Mouse (Mus musculus) hindbrain, embryonic 13.5 days (tissue): Measurements from ENCODE around the gene Asb6. TPM values are rescaled to one million over a fixed set of nuclear protein-coding genes. Genes with fewer than 3 reads are reported as not detected.

Experiments used
- ATAC-seq: fragments of 200-750 bp; cut with Nextera tagmentation; 2 replicates; pipeline ENCODE4 v1.8.0; 2017; ENCODE audit warnings: moderate TSS enrichment; ENCODE audit not compliant: low FRiP score
- H3K27ac ChIP-seq: fragments of 300-500 bp; sonication (generic); 2 replicates; pipeline ENCODE4 v1.5.1; 2015; ENCODE audit warnings: inconsistent platforms, mild to moderate bottlenecking, moderate library complexity
- H3K27me3 ChIP-seq: fragments of 300-500 bp; sonication (generic); 2 replicates; pipeline ENCODE4 v1.6.1; 2015; ENCODE audit warnings: mild to moderate bottlenecking, inconsistent platforms
- H3K36me3 ChIP-seq: fragments of 300-500 bp; sonication (generic); 2 replicates; pipeline ENCODE4 v1.6.1; 2015; ENCODE audit warnings: mild to moderate bottlenecking, inconsistent platforms
- H3K4me1 ChIP-seq: fragments of 300-500 bp; sonication (generic); replicated peaks from 2 replicates; pipeline ENCODE4 v1.6.1; 2015; ENCODE audit warnings: inconsistent platforms
- H3K4me2 ChIP-seq: fragments of 300-500 bp; sonication (generic); 2 replicates; pipeline ENCODE4 v1.6.1; 2015; ENCODE audit warnings: inconsistent platforms, mild to moderate bottlenecking, moderate library complexity
- H3K4me3 ChIP-seq: fragments of 300-500 bp; sonication (generic); 2 replicates; pipeline ENCODE4 v1.5.1; 2015; ENCODE audit warnings: mild to moderate bottlenecking, inconsistent platforms
- H3K9ac ChIP-seq: fragments of 300-500 bp; sonication (generic); 2 replicates; pipeline ENCODE4 v1.6.1; 2015; ENCODE audit warnings: mild to moderate bottlenecking, inconsistent platforms
- H3K9me3 ChIP-seq: fragments of 300-500 bp; sonication (generic); 2 replicates; pipeline ENCODE4 v1.6.1; 2016; ENCODE audit warnings: inconsistent platforms
- WGBS: fragments of 180-500 bp; shearing (Covaris S2); methylation state at CpG from one replicate; pipeline ENCODE4 v1.1.7; 2015; 5-methylcytosine and 5-hydroxymethylcytosine counted together
- polyA plus RNA-seq: library from polyadenylated mRNA; unstranded; fragments of >200 nt; fragmentation: Nextera tagmentation; extraction: Ambion mirVana; gene quantifications from 2 replicates; pipeline ENCODE4 v1.2.1, GENCODE M21; 2015

The Asb6 gene
- 38.3 and 41.0 TPM in 2 replicates for polyA plus RNA-seq

DNA sequence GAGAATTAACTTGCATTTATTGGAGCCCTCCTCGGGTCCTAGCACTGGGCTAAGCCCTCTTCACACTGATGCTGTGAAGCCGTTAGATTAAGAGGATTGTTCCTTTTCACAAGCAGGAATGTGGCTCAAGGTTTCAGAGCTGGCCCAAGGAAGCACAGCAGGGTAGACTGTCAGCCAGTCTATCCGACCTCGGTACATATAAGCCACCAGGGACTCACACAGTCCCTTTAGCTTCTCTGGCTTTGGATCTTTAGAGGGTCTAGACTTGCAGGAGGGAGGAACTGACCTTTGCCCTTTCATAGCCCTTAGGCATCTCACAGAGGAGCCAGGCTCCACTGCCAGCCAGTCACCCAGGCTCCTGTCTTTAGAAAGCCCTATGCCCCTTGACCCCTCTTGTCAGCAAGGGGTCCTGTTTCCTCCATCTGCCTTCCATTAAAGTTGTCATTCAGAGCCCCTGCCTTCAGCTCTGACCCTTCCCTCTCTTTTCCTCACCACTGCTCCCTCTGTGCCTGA, at the start of gene Asb6:
Gene Asb6 (minus strand): TSS at position 51 of the 513 bp plus-strand sequence.
- Histone ChIP-seq H3K9ac (no peak within 1 kb of the TSS; the same call in 1 of the 2 replicates), H3K4me1 (peaks cover 30% of the 10 kb centered on the region), H3K27me3 (no peaks in the 10 kb centered on the region), H3K4me3 (no peak within 1 kb of the TSS), H3K36me3 (peaks cover 16% of the 10 kb centered on the region), H3K9me3 (no peaks in the 10 kb centered on the region), H3K4me2 (no peak within 1 kb of the TSS), H3K27ac (no peak within 1 kb of the TSS)
- WGBS: 20% methylated on average over 4 of the region's 4 CpGs
- ATAC-seq: no peak

DNA sequence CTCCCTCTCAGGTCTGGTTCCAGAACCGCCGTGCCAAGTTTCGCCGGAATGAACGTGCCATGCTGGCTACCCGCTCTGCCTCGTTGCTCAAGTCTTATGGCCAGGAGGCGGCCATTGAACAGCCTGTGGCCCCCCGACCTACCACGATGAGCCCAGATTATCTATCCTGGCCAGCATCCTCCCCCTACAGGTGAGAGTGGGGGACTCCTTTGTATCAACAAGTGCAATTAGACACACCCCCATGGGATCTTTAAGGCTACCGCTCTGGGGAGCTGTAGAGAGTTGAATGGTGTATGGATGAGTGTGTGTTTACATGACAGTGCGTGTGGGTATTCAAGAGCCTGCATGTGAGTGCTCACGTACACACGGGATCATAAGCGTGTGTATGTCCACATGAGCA, 49.3 kb upstream of the Asb6 start:
- H3K4me3 ChIP-seq: no peak overlapping the region
- no peaks in the 10 kb centered on the region for H3K9me3 ChIP-seq
- no peaks in the 10 kb centered on the region for H3K27me3 ChIP-seq
- H3K9ac ChIP-seq: no peak overlapping the region
- H3K36me3 ChIP-seq: no peaks in the 10 kb centered on the region
- no peak overlapping the region for H3K27ac ChIP-seq
- no peak for ATAC-seq
- H3K4me2 ChIP-seq: no peak overlapping the region
- WGBS: 90% methylated on average over 15 of the region's 15 CpGs
- H3K4me1 ChIP-seq: peaks cover 7% of the 10 kb centered on the region; the same call in 1 of the 2 replicates

DNA sequence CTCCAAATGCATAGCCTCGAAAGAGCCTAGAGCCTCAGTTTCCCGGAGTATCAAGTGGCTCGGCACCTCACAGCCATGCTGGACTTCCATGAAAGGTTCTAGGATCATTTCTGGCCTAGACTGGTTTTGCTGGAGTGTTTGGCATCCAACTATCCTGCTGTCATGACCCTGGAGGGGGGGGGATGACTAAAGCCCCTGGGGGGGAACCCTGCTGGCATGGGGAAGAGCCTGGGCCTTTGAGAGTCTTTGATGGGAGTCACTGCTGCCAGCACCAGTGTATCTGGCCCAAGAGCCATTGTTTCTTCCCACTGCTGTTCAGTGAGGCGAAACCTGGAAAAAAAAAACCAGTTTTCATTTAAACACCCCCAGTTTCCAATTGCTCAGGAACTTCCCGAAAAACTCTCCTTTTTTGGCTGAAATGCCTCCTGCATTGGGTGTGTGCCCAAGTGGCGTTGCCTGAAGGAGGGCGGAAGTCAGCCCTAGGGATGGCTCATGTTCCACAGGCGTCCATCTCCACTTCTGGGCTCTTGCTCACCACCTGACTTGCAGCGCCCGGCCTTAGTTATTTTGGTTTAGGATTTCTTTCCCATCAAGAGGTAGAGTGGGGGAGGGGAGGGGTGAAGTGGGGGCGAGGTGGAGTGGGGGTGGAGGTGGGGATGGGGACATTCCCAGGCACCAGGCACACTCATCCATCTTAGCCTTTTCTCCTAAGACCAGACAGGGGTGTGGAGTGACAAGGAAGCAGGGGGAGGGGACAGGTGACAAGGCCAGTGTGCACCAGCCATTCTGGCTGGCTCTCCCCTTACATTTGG, 45.7 kb upstream of the Asb6 start:
- H3K36me3 ChIP-seq: no peaks in the 10 kb centered on the region
- no peak overlapping the region for H3K9ac ChIP-seq
- no peaks in the 10 kb centered on the region for H3K27me3 ChIP-seq
- H3K4me3 ChIP-seq: no peak overlapping the region
- peaks cover 10% of the 10 kb centered on the region; the same call in 1 of the 2 replicates for H3K4me1 ChIP-seq
- H3K27ac ChIP-seq: no peak overlapping the region
- 48% methylated on average over 11 of the region's 11 CpGs for WGBS
- H3K9me3 ChIP-seq: no peaks in the 10 kb centered on the region
- ATAC-seq: no peak
- no peak overlapping the region for H3K4me2 ChIP-seq

DNA sequence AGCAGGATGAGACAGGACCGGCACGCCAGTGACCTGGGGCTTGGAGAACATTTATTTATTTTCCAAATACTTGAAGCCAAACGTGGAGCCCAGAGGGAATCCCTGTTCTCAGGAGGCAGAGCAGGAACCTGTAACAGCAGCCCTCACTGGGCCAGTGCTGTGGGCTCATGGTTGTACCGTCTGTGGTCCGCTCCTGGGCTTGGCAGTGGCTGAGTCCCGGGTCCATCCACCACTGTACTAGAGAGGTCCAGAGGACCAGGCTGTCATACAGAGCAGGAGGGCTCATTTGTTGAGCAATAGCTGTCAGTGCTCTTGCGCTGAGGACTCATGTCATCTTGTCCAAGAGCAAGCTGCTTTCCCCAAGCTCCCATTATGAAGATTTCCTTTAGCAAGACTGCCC, 45.0 kb upstream of the Asb6 start:
- H3K9ac ChIP-seq: no peak overlapping the region
- H3K27me3 ChIP-seq: no peaks in the 10 kb centered on the region
- H3K9me3 ChIP-seq: no peaks in the 10 kb centered on the region
- no peak overlapping the region for H3K4me3 ChIP-seq
- 70% methylated on average over 7 of the region's 7 CpGs for WGBS
- no peak overlapping the region for H3K27ac ChIP-seq
- H3K4me2 ChIP-seq: no peak overlapping the region
- H3K4me1 ChIP-seq: peaks cover 10% of the 10 kb centered on the region; the same call in 1 of the 2 replicates
- no peak for ATAC-seq
- no peaks in the 10 kb centered on the region for H3K36me3 ChIP-seq

DNA sequence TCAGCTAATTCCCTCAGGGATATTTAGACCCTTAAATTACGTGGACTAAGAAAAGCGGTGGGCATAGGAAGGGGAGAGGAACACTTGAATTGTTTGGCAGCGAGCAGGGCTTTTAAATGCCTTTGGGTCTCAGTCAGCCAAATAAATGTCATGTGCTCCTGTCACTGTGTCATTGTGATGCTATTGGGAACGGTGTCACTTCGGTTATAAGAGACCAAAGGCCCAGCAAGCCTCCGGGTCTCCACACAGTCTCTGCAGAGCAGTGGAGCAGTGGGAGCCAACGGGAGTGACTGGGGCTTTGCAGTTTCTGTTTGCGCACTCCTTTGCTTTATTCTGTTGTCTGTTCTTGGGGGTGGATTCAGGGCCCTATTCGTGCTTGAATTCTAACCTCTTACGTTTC, 44.3 kb upstream of the Asb6 start:
- Histone ChIP-seq H3K4me3 (no peak overlapping the region), H3K9me3 (no peaks in the 10 kb centered on the region), H3K27ac (no peak overlapping the region), H3K27me3 (no peaks in the 10 kb centered on the region), H3K9ac (peak overlapping the region; percentile 20; the same call in 1 of the 2 replicates), H3K36me3 (no peaks in the 10 kb centered on the region), H3K4me2 (no peak overlapping the region), H3K4me1 (peaks cover 10% of the 10 kb centered on the region; the same call in 1 of the 2 replicates)
- WGBS: 22% methylated on average over 10 of the region's 10 CpGs
- no peak for ATAC-seq

DNA sequence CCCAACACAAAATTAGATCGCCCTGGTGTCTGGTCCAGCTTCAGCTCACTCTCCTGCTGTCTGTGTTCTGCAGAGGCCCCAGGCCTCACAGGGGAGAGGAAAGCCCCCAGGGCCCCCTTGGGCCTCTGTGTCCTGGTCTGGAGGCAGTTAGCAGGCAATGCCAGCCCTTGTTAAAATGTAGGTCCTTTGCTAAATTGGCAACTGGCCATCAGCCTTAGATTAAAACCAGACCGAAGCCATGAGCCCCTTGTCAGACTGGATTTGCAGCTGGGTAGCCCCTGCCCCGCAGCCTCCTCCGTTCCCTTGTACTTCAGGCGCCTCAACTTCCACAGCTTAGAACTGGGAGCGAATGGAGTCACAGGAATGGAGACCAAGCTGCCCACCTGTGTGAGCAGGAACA, 42.5 kb upstream of the Asb6 start:
- 83% methylated on average over 6 of the region's 6 CpGs for WGBS
- no peak for ATAC-seq
- Histone ChIP-seq H3K4me1 (peaks cover 10% of the 10 kb centered on the region; the same call in 1 of the 2 replicates), H3K4me2 (no peak overlapping the region), H3K9me3 (no peaks in the 10 kb centered on the region), H3K4me3 (no peak overlapping the region), H3K9ac (no peak overlapping the region), H3K27me3 (no peaks in the 10 kb centered on the region), H3K27ac (no peak overlapping the region), H3K36me3 (no peaks in the 10 kb centered on the region)

DNA sequence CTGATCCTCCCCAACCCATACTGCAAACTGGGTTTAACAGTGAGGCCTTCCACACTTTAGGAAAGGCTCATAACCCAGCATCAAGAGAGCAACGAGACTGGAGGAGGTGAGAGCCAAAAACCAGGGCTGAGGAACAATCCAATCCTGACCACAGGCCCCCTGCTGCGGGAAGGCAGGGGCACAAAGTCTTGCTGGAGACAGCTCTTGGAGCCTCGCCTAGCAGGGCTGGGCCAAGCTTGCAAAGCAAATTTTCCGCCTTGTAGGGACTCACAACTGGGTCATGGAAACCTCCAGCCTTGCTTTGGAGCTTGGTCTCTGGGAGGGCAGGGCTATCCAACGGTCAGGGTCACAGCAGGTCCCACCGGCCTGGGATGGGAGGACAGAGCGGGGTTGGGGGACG, 40.7 kb upstream of the Asb6 start:
- no peaks in the 10 kb centered on the region for H3K36me3 ChIP-seq
- H3K4me2 ChIP-seq: no peak overlapping the region
- WGBS: 72% methylated on average over 8 of the region's 8 CpGs
- no peaks in the 10 kb centered on the region for H3K9me3 ChIP-seq
- H3K9ac ChIP-seq: no peak overlapping the region
- peaks cover 5% of the 10 kb centered on the region; the same call in 1 of the 2 replicates for H3K4me1 ChIP-seq
- ATAC-seq: no peak
- H3K4me3 ChIP-seq: no peak overlapping the region
- H3K27ac ChIP-seq: no peak overlapping the region
- H3K27me3 ChIP-seq: 0 out of 2 replicates have a peak, but pooled peaks cover 5% of the 10 kb centered on the region

DNA sequence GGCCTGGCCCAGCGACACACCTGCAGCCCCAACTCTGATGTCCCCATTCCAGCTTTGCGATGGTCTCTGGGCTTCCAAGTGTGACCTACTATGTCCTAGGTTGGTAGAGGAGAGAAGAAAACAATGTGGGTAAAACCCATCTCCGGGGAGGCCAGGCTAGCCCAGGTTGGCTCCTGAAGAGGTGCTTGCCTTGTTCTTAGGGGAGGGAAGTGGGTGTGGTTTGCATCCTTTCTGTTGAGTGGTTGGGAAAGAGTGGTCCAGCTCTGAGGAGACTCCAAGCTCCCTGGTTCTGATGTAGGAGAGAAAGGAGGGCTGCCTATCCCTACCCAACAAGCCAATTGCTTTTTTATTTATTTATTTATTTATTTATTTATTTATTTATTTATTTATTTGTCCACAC, 35.3 kb upstream of the Asb6 start:
- no peaks in the 10 kb centered on the region for H3K9me3 ChIP-seq
- 0 out of 2 replicates have a peak overlapping the region, but pooled peaks have one; percentile 29 for H3K4me3 ChIP-seq
- H3K27ac ChIP-seq: no peak overlapping the region
- H3K36me3 ChIP-seq: no peaks in the 10 kb centered on the region
- WGBS: 64% methylated on average over 3 of the region's 3 CpGs
- peaks cover 10% of the 10 kb centered on the region for H3K4me1 ChIP-seq
- ATAC-seq: no peak
- peak overlapping the region; percentile 65; the same call in 1 of the 2 replicates for H3K9ac ChIP-seq
- H3K27me3 ChIP-seq: peaks cover 32% of the 10 kb centered on the region
- H3K4me2 ChIP-seq: no peak overlapping the region

DNA sequence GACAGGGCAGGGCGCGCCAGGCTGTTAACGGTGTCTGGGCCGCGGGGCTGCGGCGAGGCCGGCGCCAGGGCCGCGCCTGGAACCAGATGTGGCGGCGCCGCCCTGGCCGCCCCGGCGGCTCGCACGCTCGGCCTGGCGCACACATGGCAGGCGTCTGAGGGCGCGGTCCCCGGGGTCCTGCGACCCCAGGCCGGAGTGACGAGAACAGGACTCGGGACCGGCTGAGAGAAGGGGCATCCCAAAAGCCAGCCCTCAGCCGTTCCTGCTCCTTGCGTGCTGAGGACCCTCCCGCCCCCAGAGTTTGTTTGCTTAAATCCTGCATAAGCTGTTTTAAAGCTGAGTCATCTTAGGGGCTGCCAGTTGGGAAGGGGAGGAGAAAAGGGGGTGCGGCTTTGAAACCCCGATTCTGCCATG, 34.8 kb upstream of the Asb6 start:
- peak overlapping the region; percentile 65 for H3K9ac ChIP-seq
- peaks cover 32% of the 10 kb centered on the region for H3K27me3 ChIP-seq
- 0 out of 2 replicates have a peak, but pooled peaks have one; percentile 17 for ATAC-seq
- H3K4me1 ChIP-seq: peaks cover 10% of the 10 kb centered on the region
- H3K4me2 ChIP-seq: peak overlapping the region; percentile 55
- H3K9me3 ChIP-seq: no peaks in the 10 kb centered on the region
- H3K4me3 ChIP-seq: peak overlapping the region; percentile 29
- H3K36me3 ChIP-seq: no peaks in the 10 kb centered on the region
- H3K27ac ChIP-seq: no peak overlapping the region
- WGBS: under 1% methylated on average over 35 of the region's 35 CpGs

DNA sequence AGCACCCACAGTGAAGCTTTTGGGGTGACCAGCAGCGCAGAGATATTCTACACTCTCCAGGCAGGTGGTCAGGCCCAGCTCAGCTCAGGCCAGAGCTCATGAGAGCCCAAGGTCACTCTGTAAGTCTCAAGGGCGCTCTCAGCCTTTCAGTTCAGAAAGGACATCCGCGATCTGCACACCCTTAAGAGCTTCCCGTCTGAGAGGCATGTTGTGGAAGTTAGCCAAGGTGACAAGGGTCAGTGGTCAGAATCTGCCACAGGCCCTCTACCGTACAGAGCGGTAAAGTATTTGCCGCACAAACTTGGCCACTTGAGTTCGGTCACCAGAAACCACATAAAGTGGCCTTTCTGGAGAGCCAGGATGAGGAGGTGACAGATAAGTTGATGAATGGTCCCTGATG, 33.4 kb upstream of the Asb6 start:
- Histone ChIP-seq H3K4me1 (peaks cover 10% of the 10 kb centered on the region), H3K27ac (no peak overlapping the region), H3K9ac (no peak overlapping the region), H3K4me2 (no peak overlapping the region), H3K4me3 (no peak overlapping the region), H3K9me3 (no peaks in the 10 kb centered on the region), H3K36me3 (no peaks in the 10 kb centered on the region), H3K27me3 (peaks cover 32% of the 10 kb centered on the region)
- ATAC-seq: no peak
- WGBS: 82% methylated on average over 9 of the region's 9 CpGs

DNA sequence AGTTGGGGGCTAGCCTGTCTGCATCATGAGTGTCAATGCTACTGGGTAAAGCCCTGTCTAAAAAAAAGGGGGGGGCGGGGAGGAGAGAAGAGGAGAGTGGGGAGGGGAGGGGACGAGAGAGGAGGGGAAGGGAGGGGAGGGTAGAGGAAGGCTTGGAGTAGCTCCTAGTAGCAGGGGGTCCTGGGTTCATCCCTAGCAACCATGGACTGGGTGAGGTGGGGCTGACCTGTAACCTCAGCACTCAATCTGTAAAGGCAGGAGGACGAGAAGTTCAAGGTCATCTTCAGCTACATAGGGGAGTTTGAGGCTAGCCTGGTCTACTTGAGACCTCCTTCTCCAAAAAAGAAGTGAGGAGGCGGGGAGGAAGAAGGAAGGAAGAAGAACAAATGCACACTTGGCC, 31.9 kb upstream of the Asb6 start:
- H3K36me3 ChIP-seq: no peaks in the 10 kb centered on the region
- 66% methylated on average over 4 of the region's 4 CpGs for WGBS
- peaks cover 32% of the 10 kb centered on the region for H3K27me3 ChIP-seq
- no peak overlapping the region for H3K27ac ChIP-seq
- H3K4me1 ChIP-seq: peaks cover 10% of the 10 kb centered on the region
- no peak for ATAC-seq
- H3K4me3 ChIP-seq: no peak overlapping the region
- H3K4me2 ChIP-seq: no peak overlapping the region
- H3K9ac ChIP-seq: no peak overlapping the region
- H3K9me3 ChIP-seq: no peaks in the 10 kb centered on the region

DNA sequence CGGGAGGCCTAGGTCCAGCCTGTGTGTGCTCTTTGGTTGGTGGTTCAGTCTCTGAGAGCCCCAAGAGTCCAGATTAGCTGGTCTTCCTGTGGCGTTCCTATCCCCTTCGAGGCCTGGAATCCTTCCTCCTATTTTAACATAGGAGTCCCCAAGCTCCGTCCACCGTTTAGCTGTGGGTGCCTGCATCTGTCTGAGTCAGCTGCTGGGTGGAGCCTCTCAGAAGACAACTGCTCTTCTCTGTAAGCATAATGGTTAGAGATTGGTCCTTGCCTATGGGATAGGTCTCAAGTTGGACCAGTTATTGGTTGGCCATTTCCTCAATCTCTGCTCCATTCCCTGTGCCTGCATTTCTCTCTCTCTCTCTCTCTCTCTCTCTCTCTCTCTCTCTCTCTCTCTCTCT, 29.6 kb upstream of the Asb6 start:
- H3K4me3 ChIP-seq: no peak overlapping the region
- H3K9ac ChIP-seq: no peak overlapping the region; the same call in 1 of the 2 replicates
- no peak overlapping the region for H3K4me2 ChIP-seq
- no peaks in the 10 kb centered on the region for H3K36me3 ChIP-seq
- no peak for ATAC-seq
- H3K4me1 ChIP-seq: peaks cover 5% of the 10 kb centered on the region
- no peak overlapping the region for H3K27ac ChIP-seq
- 84% methylated on average over 5 of the region's 5 CpGs for WGBS
- H3K27me3 ChIP-seq: peaks cover 17% of the 10 kb centered on the region
- no peaks in the 10 kb centered on the region for H3K9me3 ChIP-seq
